Mouse (Mus musculus) MEL (cell line): Measurements from ENCODE around the gene Mpzl3. TPM values are rescaled to one million over a fixed set of nuclear protein-coding genes. Genes with fewer than 3 reads are reported as not detected.

Experiments used
- DNase-seq: peaks from one replicate; pipeline ENCODE4 v3.0.0; 2011; ENCODE audit warnings: low read depth, low spot score
- H3K27ac ChIP-seq: 2 replicates; pipeline ENCODE4 v1.5.1; 2012; ENCODE audit warnings: low read depth, mild to moderate bottlenecking, control low read depth, low read length, moderate library complexity; ENCODE audit not compliant: control insufficient read depth
- H3K27me3 ChIP-seq, 2 experiments: fragments of 150-350 bp in 1 of 2; sonication (generic) in 1 of 2; 2 replicates each; pipeline ENCODE4 v1.6.1; 2012; ENCODE audit warnings: low read length in 2 of 2, mild to moderate bottlenecking in 2 of 2, improper control_type of control experiment in 1 of 2, moderate library complexity in 1 of 2; ENCODE audit not compliant: insufficient read depth in 2 of 2, control insufficient read depth in 1 of 2
- H3K36me3 ChIP-seq, 2 experiments: 2 replicates each; pipeline ENCODE4 v1.6.1; 2012 to 2014; ENCODE audit warnings: low read length in 2 of 2, improper control_type of control experiment in 1 of 2, inconsistent platforms in 1 of 2, mild to moderate bottlenecking in 1 of 2; ENCODE audit not compliant: insufficient read depth in 2 of 2, control insufficient read depth in 1 of 2
- H3K4me1 ChIP-seq, 2 experiments: fragments of 150-350 bp in 1 of 2; sonication (generic) in 1 of 2; 2 replicates each; pipeline ENCODE4 v1.6.1; 2012; ENCODE audit warnings: low read length in 2 of 2, improper control_type of control experiment in 1 of 2, mild to moderate bottlenecking in 1 of 2; ENCODE audit not compliant: insufficient read depth in 2 of 2, control insufficient read depth in 1 of 2
- H3K4me3 ChIP-seq, 2 experiments: fragments of 150-350 bp in 1 of 2; sonication (generic) in 1 of 2; 2 replicates each; pipeline ENCODE4 v1.5.1; 2012; ENCODE audit warnings: low read depth in 2 of 2, low read length in 2 of 2, mild to moderate bottlenecking in 2 of 2, moderate library complexity in 2 of 2, control low read depth in 1 of 2, improper control_type of control experiment in 1 of 2; ENCODE audit not compliant: control insufficient read depth in 1 of 2, insufficient read depth in 1 of 2
- H3K79me2 ChIP-seq: 2 replicates; pipeline ENCODE4 v1.6.1; 2012; ENCODE audit warnings: mild to moderate bottlenecking, low read length, moderate library complexity; ENCODE audit not compliant: control insufficient read depth, poor library complexity, insufficient read depth
- H3K9ac ChIP-seq: 2 replicates; pipeline ENCODE4 v1.6.1; 2012; ENCODE audit warnings: low read depth, mild to moderate bottlenecking, control low read depth, low read length, moderate library complexity; ENCODE audit not compliant: control insufficient read depth, poor library complexity, severe bottlenecking
- H3K9me3 ChIP-seq: fragments of 150-350 bp; sonication (generic); replicated peaks from 2 replicates; pipeline ENCODE4 v1.6.1; 2012; ENCODE audit warnings: mild to moderate bottlenecking, low read length, improper control_type of control experiment, moderate library complexity; ENCODE audit not compliant: insufficient read depth
- BHLHE40 ChIP-seq: IDR thresholded peaks from 2 replicates; pipeline ENCODE4 v1.6.1; 2012; ENCODE audit warnings: low read depth, mild to moderate bottlenecking, inconsistent platforms, low read length, improper control_type of control experiment, borderline replicate concordance
- CHD1 ChIP-seq: IDR thresholded peaks from 2 replicates; pipeline ENCODE4 v1.6.1; 2012; ENCODE audit warnings: low read depth, mild to moderate bottlenecking, inconsistent platforms, low read length, improper control_type of control experiment
- CHD2 ChIP-seq: IDR thresholded peaks from 2 replicates; pipeline ENCODE4 v1.6.1; 2011; ENCODE audit warnings: low read length, improper control_type of control experiment
- CTCF ChIP-seq, 3 experiments: IDR thresholded peaks in 2 of 3; conservative IDR thresholded peaks in 1 of 3; 2 replicates each; pipeline ENCODE4 v1.5.1; 2011 to 2012; ENCODE audit warnings: low read length in 3 of 3, low read depth in 2 of 3, mild to moderate bottlenecking in 2 of 3, improper control_type of control experiment in 1 of 3, inconsistent platforms in 1 of 3, mixed read lengths in 1 of 3, moderate library complexity in 1 of 3; ENCODE audit not compliant: control insufficient read depth in 1 of 3, insufficient read depth in 1 of 3, poor library complexity in 1 of 3, severe bottlenecking in 1 of 3
- E2F4 ChIP-seq: IDR thresholded peaks from 2 replicates; pipeline ENCODE4 v1.6.1; 2011; ENCODE audit warnings: low read depth, low read length, improper control_type of control experiment, borderline replicate concordance
- ELF1 ChIP-seq: IDR thresholded peaks from 2 replicates; pipeline ENCODE4 v1.6.1; 2014; ENCODE audit warnings: low read depth, mild to moderate bottlenecking, inconsistent platforms, low read length, improper control_type of control experiment, moderate library complexity
- EP300 ChIP-seq, 2 experiments: IDR thresholded peaks; 2 replicates each; pipeline ENCODE4 v1.6.1; 2011; ENCODE audit warnings: improper control_type of control experiment in 2 of 2, low read length in 2 of 2, low read depth in 1 of 2, mild to moderate bottlenecking in 1 of 2
- ETS1 ChIP-seq: IDR thresholded peaks from 2 replicates; pipeline ENCODE4 v1.6.1; 2012; ENCODE audit warnings: low read depth, mild to moderate bottlenecking, inconsistent platforms, low read length, improper control_type of control experiment, moderate library complexity
- GABPA ChIP-seq: IDR thresholded peaks from 2 replicates; pipeline ENCODE4 v1.6.1; 2012; ENCODE audit warnings: low read depth, mild to moderate bottlenecking, inconsistent platforms, low read length, improper control_type of control experiment, moderate library complexity
- GATA1 ChIP-seq: IDR thresholded peaks from 2 replicates; pipeline ENCODE4 v1.6.1; 2011; ENCODE audit warnings: low read depth, low read length, improper control_type of control experiment
- HCFC1 ChIP-seq: IDR thresholded peaks from 2 replicates; pipeline ENCODE4 v1.6.1; 2012; ENCODE audit warnings: low read depth, mild to moderate bottlenecking, inconsistent platforms, low read length, improper control_type of control experiment, moderate library complexity
- JUND ChIP-seq: IDR thresholded peaks from 2 replicates; pipeline ENCODE4 v1.6.1; 2011; ENCODE audit warnings: low read depth, mild to moderate bottlenecking, improper control_type of control experiment, low read length
- KAT2A ChIP-seq: conservative IDR thresholded peaks from 2 replicates; pipeline ENCODE4 v1.6.1; 2012; ENCODE audit warnings: low read depth, low read length, improper control_type of control experiment, inconsistent platforms
- MAFK ChIP-seq: IDR thresholded peaks from 2 replicates; pipeline ENCODE4 v1.6.1; 2011; ENCODE audit warnings: low read depth, mild to moderate bottlenecking, low read length, improper control_type of control experiment, borderline replicate concordance
- MAX ChIP-seq: IDR thresholded peaks from 2 replicates; pipeline ENCODE4 v1.6.1; 2011; ENCODE audit warnings: low read length, improper control_type of control experiment
- MAZ ChIP-seq: IDR thresholded peaks from 2 replicates; pipeline ENCODE4 v1.6.1; 2012; ENCODE audit warnings: low read depth, mild to moderate bottlenecking, inconsistent platforms, low read length, improper control_type of control experiment
- MEF2A ChIP-seq: IDR thresholded peaks from 2 replicates; pipeline ENCODE4 v1.6.1; 2014; ENCODE audit warnings: low read depth, mild to moderate bottlenecking, inconsistent platforms, low read length, improper control_type of control experiment; ENCODE audit not compliant: poor library complexity, insufficient replicate concordance, severe bottlenecking; ENCODE audit errors: extremely low read depth
- MXI1 ChIP-seq: IDR thresholded peaks from 2 replicates; pipeline ENCODE4 v1.6.1; 2011; ENCODE audit warnings: mild to moderate bottlenecking, low read depth, low read length, improper control_type of control experiment
- MYB ChIP-seq: IDR thresholded peaks from 2 replicates; pipeline ENCODE4 v1.6.1; 2011; ENCODE audit warnings: mild to moderate bottlenecking, low read depth, low read length, improper control_type of control experiment
- MYC ChIP-seq: IDR thresholded peaks from 2 replicates; pipeline ENCODE4 v1.6.1; 2011; ENCODE audit warnings: low read depth, mild to moderate bottlenecking, low read length, improper control_type of control experiment, moderate library complexity
- NELFE ChIP-seq: IDR thresholded peaks from 2 replicates; pipeline ENCODE4 v1.6.1; 2011; ENCODE audit warnings: low read depth, low read length, improper control_type of control experiment
- NRF1 ChIP-seq: IDR thresholded peaks from 2 replicates; pipeline ENCODE4 v1.6.1; 2014; ENCODE audit warnings: low read depth, mild to moderate bottlenecking, inconsistent platforms, low read length, improper control_type of control experiment, moderate library complexity; ENCODE audit not compliant: poor library complexity, insufficient read depth, severe bottlenecking
- POLR2A ChIP-seq, 2 experiments: IDR thresholded peaks; 2 replicates each; pipeline ENCODE4 v1.6.1; 2011 to 2012; ENCODE audit warnings: low read length in 2 of 2, mild to moderate bottlenecking in 2 of 2, control low read depth in 1 of 2, improper control_type of control experiment in 1 of 2, low read depth in 1 of 2, moderate library complexity in 1 of 2; ENCODE audit not compliant: control insufficient read depth in 1 of 2, insufficient read depth in 1 of 2, poor library complexity in 1 of 2
- POLR2AphosphoS2 ChIP-seq: IDR thresholded peaks from 2 replicates; pipeline ENCODE4 v1.6.1; 2011; ENCODE audit warnings: low read length, improper control_type of control experiment
- POLR2AphosphoS5 ChIP-seq: IDR thresholded peaks from 2 replicates; pipeline ENCODE4 v1.6.1; 2012; ENCODE audit warnings: low read depth, borderline replicate concordance, mild to moderate bottlenecking, inconsistent platforms, low read length, moderate library complexity, mixed read lengths
- RAD21 ChIP-seq: IDR thresholded peaks from 2 replicates; pipeline ENCODE4 v1.6.1; 2011; ENCODE audit warnings: mild to moderate bottlenecking, low read depth, low read length, improper control_type of control experiment
- RCOR1 ChIP-seq: IDR thresholded peaks from 2 replicates; pipeline ENCODE4 v1.6.1; 2012; ENCODE audit warnings: low read depth, mild to moderate bottlenecking, inconsistent platforms, low read length, improper control_type of control experiment
- SIN3A ChIP-seq: IDR thresholded peaks from 2 replicates; pipeline ENCODE4 v1.6.1; 2012; ENCODE audit warnings: low read length, improper control_type of control experiment, inconsistent platforms
- SMC3 ChIP-seq: IDR thresholded peaks from 2 replicates; pipeline ENCODE4 v1.6.1; 2011; ENCODE audit warnings: low read depth, low read length, improper control_type of control experiment
- TAL1 ChIP-seq: IDR thresholded peaks from 2 replicates; pipeline ENCODE4 v1.6.1; 2012; ENCODE audit warnings: mild to moderate bottlenecking, inconsistent platforms, low read length, moderate library complexity, mixed read lengths
- TBP ChIP-seq: IDR thresholded peaks from 2 replicates; pipeline ENCODE4 v1.8.0; 2011; ENCODE audit warnings: low read depth, low read length, improper control_type of control experiment
- TCF12 ChIP-seq: IDR thresholded peaks from 2 replicates; pipeline ENCODE4 v1.6.1; 2014; ENCODE audit warnings: low read depth, mild to moderate bottlenecking, inconsistent platforms, low read length, improper control_type of control experiment, moderate library complexity
- UBTF ChIP-seq: IDR thresholded peaks from 2 replicates; pipeline ENCODE4 v1.6.1; 2012; ENCODE audit warnings: low read depth, mild to moderate bottlenecking, inconsistent platforms, low read length, improper control_type of control experiment, moderate library complexity, borderline replicate concordance; ENCODE audit not compliant: insufficient read depth
- USF1 ChIP-seq: IDR thresholded peaks from 2 replicates; pipeline ENCODE4 v1.6.1; 2014; ENCODE audit warnings: low read depth, mild to moderate bottlenecking, inconsistent platforms, low read length, improper control_type of control experiment, moderate library complexity
- ZC3H11A ChIP-seq: IDR thresholded peaks from 2 replicates; pipeline ENCODE4 v1.6.1; 2012; ENCODE audit warnings: low read depth, mild to moderate bottlenecking, inconsistent platforms, low read length, improper control_type of control experiment
- ZKSCAN1 ChIP-seq: IDR thresholded peaks from 2 replicates; pipeline ENCODE4 v1.6.1; 2012; ENCODE audit warnings: low read depth, mild to moderate bottlenecking, inconsistent platforms, low read length, improper control_type of control experiment, moderate library complexity
- ZMIZ1 ChIP-seq: IDR thresholded peaks from 2 replicates; pipeline ENCODE4 v1.6.1; 2012; ENCODE audit warnings: low read depth, mild to moderate bottlenecking, inconsistent platforms, low read length, improper control_type of control experiment, moderate library complexity
- ZNF384 ChIP-seq: IDR thresholded peaks from 2 replicates; pipeline ENCODE4 v1.6.1; 2012; ENCODE audit warnings: low read depth, mild to moderate bottlenecking, inconsistent platforms, low read length, improper control_type of control experiment
- polyA plus RNA-seq, 2 experiments: library from polyadenylated mRNA; stranded (reverse) in 1 of 2; unstranded in 1 of 2; fragments of >175 nt in 1 of 2; fragments of >200 nt in 1 of 2; gene quantifications; 2 replicates each; pipeline versions ENCODE4 v1.2.1 to v1.2.4; 2012; ENCODE audit warnings: low replicate concordance in 2 of 2, low read depth in 1 of 2; ENCODE audit not compliant: insufficient read length in 2 of 2, insufficient read depth in 1 of 2, missing spikeins in 1 of 2
- total RNA-seq: library from RNA; depleted of rRNA; stranded (reverse); fragments of 300-350 nt; gene quantifications from 2 replicates; pipeline ENCODE4 v1.2.3, GENCODE M21; 2012

The Mpzl3 gene
- total and polyA plus RNA-seq, 3 experiments, result not detected

- H3K36me3 ChIP-seq, result peaks cover 0 to 2% of the 10 kb centered on the region in 2 experiments; a peak in 2 of 4 replicates
- no peak overlapping the region for H3K27ac ChIP-seq
- H3K9ac ChIP-seq, result no peak overlapping the region
- no peaks in the 10 kb centered on the region for H3K9me3 ChIP-seq
- peaks cover 0 to 4% of the 10 kb centered on the region in 2 experiments; a peak in 2 of 4 replicates for H3K4me1 ChIP-seq
- H3K4me3 ChIP-seq, result no peak overlapping the region
- peaks cover 3 to 11% of the 10 kb centered on the region in 2 experiments for H3K27me3 ChIP-seq
- peak; percentile 20 for DNase-seq
- no peaks in the 10 kb centered on the region for H3K79me2 ChIP-seq
- no peak for TF ChIP-seq UBTF
- no peak for TF ChIP-seq MAZ
- TF ChIP-seq TAL1, result no peak
- TF ChIP-seq MAFK, result no peak
- 0 out of 2 replicates have a peak, but pooled peaks have one; percentile 35 for TF ChIP-seq MXI1
- TF ChIP-seq ZKSCAN1, result no peak
- TF ChIP-seq SMC3, result peak; percentile 42
- TF ChIP-seq KAT2A, result no peak
- TF ChIP-seq MYC, result no peak
- TF ChIP-seq MAX, result no peak
- no peak for TF ChIP-seq NRF1
- TF ChIP-seq CHD1, result no peak
- no peak for TF ChIP-seq POLR2AphosphoS2
- TF ChIP-seq GATA1, result no peak
- no peak for TF ChIP-seq HCFC1
- TF ChIP-seq ETS1, result no peak
- TF ChIP-seq POLR2AphosphoS5, result no peak
- TF ChIP-seq POLR2A (IDR thresholded peaks at IDR 0.05; ENCODE audit: control insufficient read depth in 1 of 2, insufficient read depth in 1 of 2, low read depth in 1 of 2, low read length in 2 of 2, poor library complexity in 1 of 2), result no peak
- TF ChIP-seq NELFE, result no peak
- TF ChIP-seq TBP, result no peak
- TF ChIP-seq ELF1, result no peak
- TF ChIP-seq CTCF (IDR thresholded peaks at IDR 0.05 in 2 of 3, conservative IDR thresholded peaks at IDR 0.05 in 1 of 3; ENCODE audit: control insufficient read depth in 1 of 3, insufficient read depth in 1 of 3, low read depth in 2 of 3, low read length in 3 of 3, poor library complexity in 1 of 3, severe bottlenecking in 1 of 3), result peak in 2 of 3 experiments; percentile 43 to 58; a peak in 4 of 6 replicates
- no peak for TF ChIP-seq MEF2A
- TF ChIP-seq MYB, result no peak
- TF ChIP-seq EP300 (IDR thresholded peaks at IDR 0.05; ENCODE audit: low read depth in 1 of 2, low read length in 2 of 2), result no peak
- no peak for TF ChIP-seq GABPA
- TF ChIP-seq USF1, result peak; percentile 57
- peak; percentile 41; the same call in 1 of the 2 replicates for TF ChIP-seq ZC3H11A
- TF ChIP-seq ZMIZ1, result no peak
- TF ChIP-seq RAD21, result peak; percentile 57
- no peak for TF ChIP-seq BHLHE40
- TF ChIP-seq ZNF384, result no peak
- peak; percentile 96 for TF ChIP-seq RCOR1
- TF ChIP-seq TCF12, result no peak
- no peak for TF ChIP-seq SIN3A
- TF ChIP-seq E2F4, result no peak
- no peak for TF ChIP-seq CHD2
- TF ChIP-seq JUND, result no peak
Measured at GRCm38 (mm10) chr9:45119316-45119953, 64.4 kb downstream of the Mpzl3 start.
